Comparison of ENCODE assay signal across 8 mouse cellular contexts in genomic region chr7:119862167-119862566, GRCm38 (mm10). TPM values are rescaled to one million over a fixed set of nuclear protein-coding genes. Genes with fewer than 3 reads are reported as not detected.
DNase-seq lines count a peak whose midpoint lies in the region; ATAC-seq lines count a peak whose summit lies in the region.

No protein-coding gene starts in this region.

- H3K4me3 ChIP-seq in kidney, embryonic 15.5 days (replicated peaks), result no peak overlapping the region
- no peak overlapping the region for H3K4me3 ChIP-seq in brown adipose tissue, adult 24 weeks (ENCODE audit: insufficient read depth, low read depth, low read length)
- H3K4me3 ChIP-seq in hindbrain, embryonic 15.5 days, result no peak overlapping the region
- H3K4me3 ChIP-seq in neural tube, embryonic 12.5 days, result no peak overlapping the region

- H3K27ac ChIP-seq in kidney, embryonic 15.5 days, result peak overlapping the region; percentile 74; the same call in 1 of the 2 replicates
- H3K27ac ChIP-seq in brown adipose tissue, adult 24 weeks (replicated peaks; ENCODE audit: low read depth, low read length), result peak overlapping the region; percentile 74; the same call in 1 of the 2 replicates
- peak overlapping the region; percentile 59 for H3K27ac ChIP-seq in hindbrain, embryonic 15.5 days (replicated peaks)
- no peak overlapping the region for H3K27ac ChIP-seq in neural tube, embryonic 12.5 days

- H3K4me1 ChIP-seq in kidney, embryonic 15.5 days, result peaks cover 8% of the 10 kb centered on the region
- H3K4me1 ChIP-seq in brown adipose tissue, adult 24 weeks (ENCODE audit: control insufficient read depth, insufficient read depth, insufficient read length, low read length), result peaks cover 14% of the 10 kb centered on the region; the same call in 1 of the 2 replicates
- peaks cover 12% of the 10 kb centered on the region for H3K4me1 ChIP-seq in hindbrain, embryonic 15.5 days (replicated peaks)
- H3K4me1 ChIP-seq in neural tube, embryonic 12.5 days, result peaks cover 12% of the 10 kb centered on the region

- no peak overlapping the region for H3K4me2 ChIP-seq in kidney, embryonic 15.5 days
- no peak overlapping the region for H3K4me2 ChIP-seq in hindbrain, embryonic 15.5 days
- H3K4me2 ChIP-seq in neural tube, embryonic 12.5 days (replicated peaks), result no peak overlapping the region

- ATAC-seq in kidney, embryonic 15.5 days (replicated peaks; ENCODE audit: low FRiP score), result no peak
- ATAC-seq in hindbrain, embryonic 15.5 days (ENCODE audit: low FRiP score, low read depth), result no peak
- peak; percentile 42; the same call in 1 of the 2 replicates for ATAC-seq in neural tube, embryonic 12.5 days (ENCODE audit: low FRiP score, low read depth)

- no peak for DNase-seq in kidney, postnatal 36 days
- no peak for DNase-seq in right cerebral cortex, postnatal 25 days
- DNase-seq in thymus, postnatal 25 days, result no peak
- no peak for DNase-seq in spleen, adult 12 weeks (ENCODE audit: low spot score)

- H3K9ac ChIP-seq in kidney, embryonic 15.5 days, result no peak overlapping the region
- H3K9ac ChIP-seq in hindbrain, embryonic 15.5 days, result no peak overlapping the region
- H3K9ac ChIP-seq in neural tube, embryonic 12.5 days, result no peak overlapping the region

- H3K9me3 ChIP-seq in kidney, embryonic 15.5 days (replicated peaks), result no peaks in the 10 kb centered on the region
- H3K9me3 ChIP-seq in hindbrain, embryonic 15.5 days, result no peaks in the 10 kb centered on the region
- no peaks in the 10 kb centered on the region for H3K9me3 ChIP-seq in neural tube, embryonic 12.5 days

- WGBS in kidney, embryonic 15.5 days, result 44% methylated on average over 1 of the region's 1 CpGs
- WGBS in hindbrain, embryonic 15.5 days, result 57% methylated on average over 1 of the region's 1 CpGs
- 35% methylated on average over 1 of the region's 1 CpGs for WGBS in neural tube, embryonic 12.5 days

- H3K27me3 ChIP-seq in kidney, embryonic 15.5 days, result no peaks in the 10 kb centered on the region
- H3K27me3 ChIP-seq in hindbrain, embryonic 15.5 days, result no peaks in the 10 kb centered on the region
- H3K27me3 ChIP-seq in neural tube, embryonic 12.5 days (replicated peaks), result no peaks in the 10 kb centered on the region

- H3K36me3 ChIP-seq in kidney, embryonic 15.5 days, result peaks cover 33% of the 10 kb centered on the region
- H3K36me3 ChIP-seq in hindbrain, embryonic 15.5 days, result peaks cover 12% of the 10 kb centered on the region; the same call in 1 of the 2 replicates
- H3K36me3 ChIP-seq in neural tube, embryonic 12.5 days, result peaks cover 19% of the 10 kb centered on the region

RNA-seq across cellular contexts. Expression of gene Lyrm1, which starts 33.5 kb away (rescaled TPM):
- polyA plus RNA-seq in kidney, embryonic 15.5 days (2015; fragmentation: Nextera tagmentation; extraction: Ambion mirVana), result 6.9 and 8.1 TPM in 2 replicates
- 11.7 and 17.5 TPM in 2 replicates for polyA plus RNA-seq in brown adipose tissue, adult 24 weeks (2012; ENCODE audit: insufficient read depth, insufficient read length, missing spikeins)
- polyA plus RNA-seq in hindbrain, embryonic 15.5 days (2015; fragmentation: Nextera tagmentation; extraction: Ambion mirVana), result 18.9 and 22.7 TPM in 2 replicates
- polyA plus RNA-seq in neural tube, embryonic 12.5 days (2016; fragmentation: Nextera tagmentation; extraction: Ambion mirVana), result 12.6 and 14.9 TPM in 2 replicates

RNA-seq across cellular contexts. Expression of gene Dcun1d3, which starts 33.9 kb away (rescaled TPM):
- polyA plus RNA-seq in kidney, embryonic 15.5 days (2015; fragmentation: Nextera tagmentation; extraction: Ambion mirVana), result 9.9 and 10.5 TPM in 2 replicates
- polyA plus RNA-seq in brown adipose tissue, adult 24 weeks (2012; ENCODE audit: insufficient read depth, insufficient read length, missing spikeins), result 18.4 and 21.7 TPM in 2 replicates
- polyA plus RNA-seq in hindbrain, embryonic 15.5 days (2015; fragmentation: Nextera tagmentation; extraction: Ambion mirVana), result 17.2 and 19.5 TPM in 2 replicates
- polyA plus RNA-seq in neural tube, embryonic 12.5 days (2016; fragmentation: Nextera tagmentation; extraction: Ambion mirVana), result 15.5 and 18.8 TPM in 2 replicates
